ENCODE assay signal across 15 mouse cellular contexts in genomic region chr2:60609436-60610199, GRCm38 (mm10).
"Had no signal": no experiment of that assay in that cellular context is flagged by ENCODE, and none has a peak within 500 bp of the region (broad histone marks: within the 10 kb centered on the region; RNA-seq: fewer than 3 reads in every experiment).

No protein-coding gene starts in this region.

- H3K4me3 ChIP-seq: midbrain, embryonic 10.5 days; midbrain, embryonic 12.5 days; neural tube, embryonic 12.5 days; stomach, embryonic 15.5 days had no signal

- H3K9me3 ChIP-seq: midbrain, embryonic 10.5 days; midbrain, embryonic 12.5 days; neural tube, embryonic 12.5 days; stomach, embryonic 15.5 days had no signal

- H3K4me1 ChIP-seq: stomach, embryonic 15.5 days had no signal

- H3K27ac ChIP-seq: midbrain, embryonic 10.5 days; midbrain, embryonic 12.5 days; neural tube, embryonic 12.5 days; stomach, embryonic 15.5 days; stomach, postnatal 0 days had no signal

- DNase-seq: lung, adult 18-20 months; lung, embryonic 14.5 days; lung, postnatal 10 days; lung, postnatal 4 days; midbrain, embryonic 14.5 days; right cerebral cortex, postnatal 14 days; thymus, adult 2 months; thymus, postnatal 25 days; thymus, postnatal 4 days had no signal

- H3K36me3 ChIP-seq: midbrain, embryonic 10.5 days; midbrain, embryonic 12.5 days; neural tube, embryonic 12.5 days; stomach, embryonic 15.5 days had no signal

- H3K27me3 ChIP-seq: midbrain, embryonic 12.5 days; neural tube, embryonic 12.5 days; stomach, embryonic 15.5 days had no signal

- H3K4me2 ChIP-seq: lung, embryonic 14.5 days; midbrain, embryonic 12.5 days; neural tube, embryonic 12.5 days; stomach, embryonic 15.5 days had no signal

- H3K9ac ChIP-seq: lung, embryonic 14.5 days; midbrain, embryonic 12.5 days; neural tube, embryonic 12.5 days; stomach, embryonic 15.5 days had no signal

- ATAC-seq: midbrain, embryonic 16.5 days had no signal
